Mouse (Mus musculus): Measurements from ENCODE around the gene Itgb8. TPM values are rescaled to one million over a fixed set of nuclear protein-coding genes. Genes with fewer than 3 reads are reported as not detected.
A peak's percentile ranks its signal among the peaks of the same experiment; 100 is the strongest.

Itgb8 gene
- polyA plus RNA-seq, 1 experiment from 2014 or later: 3.2 TPM

- no peaks in the 10 kb centered on the region for H3K4me1 ChIP-seq
- H3K4me2 ChIP-seq: no peak overlapping the region
- ATAC-seq (ENCODE audit: insufficient read depth, low FRiP score, low read depth): no peak
- peak overlapping the region; percentile 9; the same call in 1 of the 2 replicates for H3K27ac ChIP-seq
- no peaks in the 10 kb centered on the region for H3K27me3 ChIP-seq (replicated peaks)
- H3K36me3 ChIP-seq: no peaks in the 10 kb centered on the region
- 61% methylated on average over 1 of the region's 1 CpGs for WGBS
- no peak overlapping the region for H3K4me3 ChIP-seq (replicated peaks)
- H3K9me3 ChIP-seq: no peaks in the 10 kb centered on the region
- no peak overlapping the region for H3K9ac ChIP-seq
Observed at GRCm38 (mm10) chr12:119164176-119164575, 74.4 kb downstream of the Itgb8 start.

GRCm38 (mm10) chr12:119160786-119161185, 77.8 kb downstream of the Itgb8 start:
- no peaks in the 10 kb centered on the region for H3K36me3 ChIP-seq

GRCm38 (mm10) chr12:119159254-119159933, 79.2 kb downstream of the Itgb8 start:
- Histone ChIP-seq H3K27me3 (replicated peaks) (no peaks in the 10 kb centered on the region), H3K9ac (no peak overlapping the region), H3K4me2 (no peak overlapping the region), H3K27ac (no peak overlapping the region), H3K4me3 (replicated peaks) (no peak overlapping the region), H3K9me3 (no peaks in the 10 kb centered on the region), H3K36me3 (no peaks in the 10 kb centered on the region), H3K4me1 (no peaks in the 10 kb centered on the region)
- ATAC-seq (ENCODE audit: insufficient read depth, low FRiP score, low read depth): no peak
- WGBS: 65% methylated on average over 4 of the region's 4 CpGs

More at GRCm38 (mm10) chr12:119160786-119161185, 77.8 kb downstream of the Itgb8 start:
- Histone ChIP-seq H3K9ac (no peak overlapping the region), H3K4me2 (no peak overlapping the region), H3K4me3 (replicated peaks) (no peak overlapping the region), H3K9me3 (no peaks in the 10 kb centered on the region), H3K27me3 (replicated peaks) (no peaks in the 10 kb centered on the region), H3K4me1 (no peaks in the 10 kb centered on the region), H3K27ac (no peak overlapping the region)
- no peak for ATAC-seq (ENCODE audit: insufficient read depth, low FRiP score, low read depth)

- ATAC-seq (ENCODE audit: insufficient read depth, low FRiP score, low read depth): no peak
- Histone ChIP-seq H3K27me3 (replicated peaks) (no peaks in the 10 kb centered on the region), H3K9me3 (no peaks in the 10 kb centered on the region), H3K4me1 (no peaks in the 10 kb centered on the region), H3K4me3 (replicated peaks) (no peak overlapping the region), H3K27ac (no peak overlapping the region), H3K9ac (no peak overlapping the region), H3K36me3 (no peaks in the 10 kb centered on the region), H3K4me2 (no peak overlapping the region)
- 86% methylated on average over 2 of the region's 2 CpGs for WGBS
Observed at GRCm38 (mm10) chr12:119157686-119158085, 80.9 kb downstream of the Itgb8 start.

GRCm38 (mm10) chr12:119157068-119157467, 81.5 kb downstream of the Itgb8 start:
- H3K4me3 ChIP-seq (replicated peaks): no peak overlapping the region
- ATAC-seq (ENCODE audit: insufficient read depth, low FRiP score, low read depth): no peak
- no peaks in the 10 kb centered on the region for H3K27me3 ChIP-seq (replicated peaks)
- no peaks in the 10 kb centered on the region for H3K4me1 ChIP-seq
- no peak overlapping the region for H3K27ac ChIP-seq
- no peaks in the 10 kb centered on the region for H3K36me3 ChIP-seq
- 78% methylated on average over 3 of the region's 3 CpGs for WGBS
- no peak overlapping the region for H3K4me2 ChIP-seq
- no peaks in the 10 kb centered on the region for H3K9me3 ChIP-seq
- no peak overlapping the region for H3K9ac ChIP-seq

- no peaks in the 10 kb centered on the region for H3K36me3 ChIP-seq
- H3K27ac ChIP-seq: no peak overlapping the region
- H3K9ac ChIP-seq: no peak overlapping the region
- no peaks in the 10 kb centered on the region for H3K27me3 ChIP-seq (replicated peaks)
- no peaks in the 10 kb centered on the region for H3K9me3 ChIP-seq
- 38% methylated on average over 4 of the region's 4 CpGs for WGBS
- H3K4me2 ChIP-seq: no peak overlapping the region
- H3K4me1 ChIP-seq: no peaks in the 10 kb centered on the region
- no peak for ATAC-seq (ENCODE audit: insufficient read depth, low FRiP score, low read depth)
- no peak overlapping the region for H3K4me3 ChIP-seq (replicated peaks)
Observed at GRCm38 (mm10) chr12:119155566-119155965, 83.0 kb downstream of the Itgb8 start.

GRCm38 (mm10) chr12:119150956-119151355, 87.6 kb downstream of the Itgb8 start:
- no peak overlapping the region for H3K27ac ChIP-seq
- ATAC-seq (ENCODE audit: insufficient read depth, low FRiP score, low read depth): no peak
- H3K4me2 ChIP-seq: no peak overlapping the region
- 92% methylated on average over 2 of the region's 2 CpGs for WGBS
- H3K27me3 ChIP-seq (replicated peaks): no peaks in the 10 kb centered on the region
- no peak overlapping the region for H3K9ac ChIP-seq
- H3K9me3 ChIP-seq: no peaks in the 10 kb centered on the region
- H3K4me3 ChIP-seq (replicated peaks): no peak overlapping the region
- no peaks in the 10 kb centered on the region for H3K36me3 ChIP-seq
- H3K4me1 ChIP-seq: no peaks in the 10 kb centered on the region

GRCm38 (mm10) chr12:119147753-119148152, 90.8 kb downstream of the Itgb8 start:
- H3K4me3 ChIP-seq (replicated peaks): no peak overlapping the region
- H3K27me3 ChIP-seq (replicated peaks): no peaks in the 10 kb centered on the region
- H3K9ac ChIP-seq: no peak overlapping the region
- no peaks in the 10 kb centered on the region for H3K4me1 ChIP-seq
- no peak overlapping the region for H3K4me2 ChIP-seq
- H3K36me3 ChIP-seq: no peaks in the 10 kb centered on the region
- H3K27ac ChIP-seq: 0 out of 2 replicates have a peak overlapping the region, but pooled peaks have one; percentile 11
- WGBS: 61% methylated on average over 3 of the region's 3 CpGs
- ATAC-seq (ENCODE audit: insufficient read depth, low FRiP score, low read depth): no peak
- H3K9me3 ChIP-seq: no peaks in the 10 kb centered on the region

- ATAC-seq (ENCODE audit: insufficient read depth, low FRiP score, low read depth): peak; percentile 35; the same call in 1 of the 2 replicates
Observed at GRCm38 (mm10) chr12:119146031-119146430, 92.6 kb downstream of the Itgb8 start.

GRCm38 (mm10) chr12:119137946-119138345, 100.7 kb downstream of the Itgb8 start:
- no peak overlapping the region for H3K9ac ChIP-seq
- H3K36me3 ChIP-seq: no peaks in the 10 kb centered on the region
- no peak for ATAC-seq (ENCODE audit: insufficient read depth, low FRiP score, low read depth)
- H3K9me3 ChIP-seq: no peaks in the 10 kb centered on the region
- H3K4me2 ChIP-seq: no peak overlapping the region
- H3K4me1 ChIP-seq: no peaks in the 10 kb centered on the region
- no peak overlapping the region for H3K27ac ChIP-seq
- WGBS: 67% methylated on average over 1 of the region's 1 CpGs
- H3K4me3 ChIP-seq (replicated peaks): no peak overlapping the region
- H3K27me3 ChIP-seq (replicated peaks): no peaks in the 10 kb centered on the region

More at GRCm38 (mm10) chr12:119146031-119146430, 92.6 kb downstream of the Itgb8 start:
- no peak overlapping the region for H3K4me3 ChIP-seq (replicated peaks)
- no peak overlapping the region for H3K27ac ChIP-seq
- no peak overlapping the region for H3K4me2 ChIP-seq
- H3K36me3 ChIP-seq: no peaks in the 10 kb centered on the region
- no peak overlapping the region for H3K9ac ChIP-seq
- no peaks in the 10 kb centered on the region for H3K9me3 ChIP-seq
- no peaks in the 10 kb centered on the region for H3K27me3 ChIP-seq (replicated peaks)
- no peaks in the 10 kb centered on the region for H3K4me1 ChIP-seq
- 49% methylated on average over 1 of the region's 1 CpGs for WGBS

GRCm38 (mm10) chr12:119113522-119114135, 125.0 kb downstream of the Itgb8 start:
- 48% methylated on average over 6 of the region's 6 CpGs for WGBS
- Histone ChIP-seq H3K27ac (no peak overlapping the region), H3K9ac (no peak overlapping the region), H3K4me2 (no peak overlapping the region), H3K9me3 (no peaks in the 10 kb centered on the region), H3K4me3 (replicated peaks) (no peak overlapping the region), H3K27me3 (replicated peaks) (no peaks in the 10 kb centered on the region), H3K4me1 (no peaks in the 10 kb centered on the region), H3K36me3 (no peaks in the 10 kb centered on the region)
- ATAC-seq (ENCODE audit: insufficient read depth, low FRiP score, low read depth): no peak

GRCm38 (mm10) chr12:119110091-119110490, 128.5 kb downstream of the Itgb8 start:
- no peak overlapping the region for H3K9ac ChIP-seq
- H3K27ac ChIP-seq: no peak overlapping the region
- no peak overlapping the region for H3K4me3 ChIP-seq (replicated peaks)
- no peaks in the 10 kb centered on the region for H3K36me3 ChIP-seq
- H3K9me3 ChIP-seq: no peaks in the 10 kb centered on the region
- no peak overlapping the region for H3K4me2 ChIP-seq
- ATAC-seq (ENCODE audit: insufficient read depth, low FRiP score, low read depth): no peak
- no peaks in the 10 kb centered on the region for H3K27me3 ChIP-seq (replicated peaks)
- H3K4me1 ChIP-seq: no peaks in the 10 kb centered on the region
- 33% methylated on average over 2 of the region's 2 CpGs for WGBS
